Mouse (Mus musculus): ENCODE results near the gene 4930595D18Rik.

GRCm38 (mm10) chr12:111181848-111182247, 2.4 kb downstream of the 4930595D18Rik start:
- TF ChIP-seq POLR2A (IDR thresholded peaks at IDR 0.05; ENCODE audit: low read depth, low read length) (no peak), CTCF (IDR thresholded peaks at IDR 0.05; ENCODE audit: borderline replicate concordance, insufficient read depth, low read length) (no peak)

Data from embryonic fibroblast, embryonic 13.5 days (primary cell).